Mouse (Mus musculus): ENCODE data around the gene Dst. TPM values are rescaled to one million over a fixed set of nuclear protein-coding genes. Genes with fewer than 3 reads are reported as not detected.

The Dst gene
- total and polyA plus RNA-seq, 3 experiments: 66.7 to 404 (median 334) TPM

DNA sequence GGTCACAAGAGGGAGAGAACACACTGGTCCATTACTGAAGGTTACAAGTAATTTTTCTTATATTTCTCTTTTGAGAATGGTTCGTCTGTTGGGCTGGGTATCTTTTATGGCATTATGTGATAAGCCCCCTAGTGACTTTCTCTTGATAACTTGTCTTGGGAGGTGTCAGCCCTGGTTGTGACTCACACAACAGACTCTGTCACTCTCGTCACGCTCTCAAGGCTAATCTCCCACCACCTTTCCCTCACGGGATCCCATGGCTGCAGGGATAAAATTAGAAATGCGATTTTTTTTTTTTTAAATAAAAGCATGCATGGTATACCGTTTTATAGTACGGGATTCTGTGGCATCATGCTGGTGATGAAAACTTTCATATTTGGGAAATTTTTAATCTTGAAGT is 375.5 kb downstream of the Dst start:
- Histone ChIP-seq H3K27ac (no peak overlapping the region), H3K79me2 (replicated peaks; ENCODE audit: control insufficient read depth, insufficient read depth, low read length) (no peaks in the 10 kb centered on the region), H3K27me3 (ENCODE audit: control insufficient read depth, insufficient read depth, low read length) (no peaks in the 10 kb centered on the region), H3K4me3 (no peak overlapping the region), H3K9ac (ENCODE audit: low read depth, low read length) (no peak overlapping the region), H3K36me3 (ENCODE audit: control insufficient read depth, insufficient read depth, low read length) (peaks cover 6% of the 10 kb centered on the region), H3K4me1 (ENCODE audit: control insufficient read depth, insufficient read depth, low read length) (no peaks in the 10 kb centered on the region)
- TF ChIP-seq CTCF (IDR thresholded peaks at IDR 0.05): no peak
- no peak for TF ChIP-seq POLR2A (IDR thresholded peaks at IDR 0.05; ENCODE audit: insufficient read depth, low read depth, low read length)
- TF ChIP-seq EP300 (IDR thresholded peaks at IDR 0.05; ENCODE audit: insufficient read depth, low read depth, low read length): no peak
- intact Hi-C loops (cut with DNase I): no loop called here
- 51% methylated on average over 7 of the region's 7 CpGs for WGBS
- DNase-seq: no peak

DNA sequence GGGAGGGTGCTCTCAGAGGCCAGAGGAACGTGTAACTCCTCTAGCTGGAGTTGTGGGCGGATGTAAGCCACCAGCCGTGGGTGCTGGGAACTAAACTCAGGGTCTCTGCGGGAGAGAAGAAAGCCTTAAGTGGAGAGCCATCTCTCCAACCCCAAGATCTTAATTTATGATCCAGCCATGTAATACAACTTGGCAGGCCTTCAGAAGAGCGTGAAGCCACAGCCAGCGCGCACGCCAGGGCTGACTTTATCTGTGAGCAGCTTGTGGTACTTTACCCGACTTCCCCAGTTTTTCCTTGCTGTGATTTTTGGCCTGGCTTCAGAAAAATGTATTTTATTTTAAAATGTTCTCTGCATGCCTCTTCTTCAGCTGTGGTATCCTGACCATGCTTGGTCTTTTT is 377.0 kb downstream of the Dst start:
- intact Hi-C loops (cut with DNase I): loop anchor here (5.0 kb wide), 2 partner anchors 68 to 122 kb away; no protein-coding TSS in a partner anchor
- H3K4me1 ChIP-seq (ENCODE audit: control insufficient read depth, insufficient read depth, low read length): peaks cover 2% of the 10 kb centered on the region
- 89% methylated on average over 9 of the region's 9 CpGs for WGBS
- H3K9ac ChIP-seq (ENCODE audit: low read depth, low read length): no peak overlapping the region
- H3K36me3 ChIP-seq (ENCODE audit: control insufficient read depth, insufficient read depth, low read length): peaks cover 9% of the 10 kb centered on the region
- no peak for TF ChIP-seq CTCF (IDR thresholded peaks at IDR 0.05)
- TF ChIP-seq POLR2A (IDR thresholded peaks at IDR 0.05; ENCODE audit: insufficient read depth, low read depth, low read length): no peak
- TF ChIP-seq EP300 (IDR thresholded peaks at IDR 0.05; ENCODE audit: insufficient read depth, low read depth, low read length): no peak
- no peaks in the 10 kb centered on the region for H3K27me3 ChIP-seq (ENCODE audit: control insufficient read depth, insufficient read depth, low read length)
- no peak for DNase-seq
- H3K79me2 ChIP-seq (replicated peaks; ENCODE audit: control insufficient read depth, insufficient read depth, low read length): no peaks in the 10 kb centered on the region
- H3K4me3 ChIP-seq: no peak overlapping the region
- H3K27ac ChIP-seq: no peak overlapping the region

DNA sequence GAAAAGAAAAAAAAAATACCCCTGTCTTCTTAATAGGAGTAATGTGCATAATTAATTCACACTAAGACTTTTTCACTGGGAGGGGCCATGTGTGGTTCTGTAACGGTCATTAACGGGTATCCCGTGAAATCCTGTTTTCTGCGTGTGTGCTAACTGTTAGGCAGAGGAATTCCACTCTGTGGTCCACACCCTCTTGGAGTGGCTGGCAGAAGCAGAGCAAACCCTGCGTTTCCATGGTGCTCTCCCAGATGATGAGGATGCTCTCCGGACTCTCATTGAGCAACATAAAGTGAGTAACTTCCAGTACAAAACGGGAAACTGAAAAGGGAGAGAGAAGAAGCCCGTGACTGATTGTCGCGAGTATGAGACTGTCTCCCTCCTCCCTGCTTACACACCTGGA is 379.7 kb downstream of the Dst start:
- no peak for DNase-seq
- no peaks in the 10 kb centered on the region for H3K27me3 ChIP-seq (ENCODE audit: control insufficient read depth, insufficient read depth, low read length)
- 68% methylated on average over 10 of the region's 10 CpGs for WGBS
- no peaks in the 10 kb centered on the region for H3K79me2 ChIP-seq (replicated peaks; ENCODE audit: control insufficient read depth, insufficient read depth, low read length)
- no peak overlapping the region for H3K9ac ChIP-seq (ENCODE audit: low read depth, low read length)
- intact Hi-C loops (cut with DNase I): loop anchor here (5.0 kb wide), 2 partner anchors 70 to 120 kb away; no protein-coding TSS in a partner anchor
- no peak for TF ChIP-seq CTCF (IDR thresholded peaks at IDR 0.05)
- TF ChIP-seq EP300 (IDR thresholded peaks at IDR 0.05; ENCODE audit: insufficient read depth, low read depth, low read length): no peak
- TF ChIP-seq POLR2A (IDR thresholded peaks at IDR 0.05; ENCODE audit: insufficient read depth, low read depth, low read length): no peak
- H3K36me3 ChIP-seq (ENCODE audit: control insufficient read depth, insufficient read depth, low read length): peaks cover 17% of the 10 kb centered on the region
- no peak overlapping the region for H3K27ac ChIP-seq
- peaks cover 6% of the 10 kb centered on the region for H3K4me1 ChIP-seq (ENCODE audit: control insufficient read depth, insufficient read depth, low read length)
- H3K4me3 ChIP-seq: no peak overlapping the region

DNA sequence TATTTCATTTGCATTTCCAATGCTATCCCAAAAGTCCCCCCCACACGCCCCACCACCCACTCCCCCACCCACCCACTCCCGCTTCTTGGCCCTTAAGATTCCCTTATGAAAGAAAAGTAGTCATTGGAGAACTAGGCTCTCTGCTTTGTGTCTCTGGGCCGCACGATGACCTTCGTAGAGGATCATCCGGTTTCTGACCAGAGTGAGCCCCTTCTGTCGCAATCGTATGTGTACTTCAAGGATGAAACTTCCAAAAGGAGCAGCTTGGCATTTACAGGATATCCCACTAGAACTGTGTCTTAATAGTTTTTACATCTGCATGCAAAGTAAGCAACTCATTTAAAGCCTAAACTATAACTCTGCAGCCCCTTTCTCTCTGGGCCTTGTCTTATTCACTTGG is 380.2 kb downstream of the Dst start:
- H3K4me1 ChIP-seq (ENCODE audit: control insufficient read depth, insufficient read depth, low read length): peaks cover 6% of the 10 kb centered on the region
- no peak overlapping the region for H3K27ac ChIP-seq
- no peak for DNase-seq
- H3K4me3 ChIP-seq: no peak overlapping the region
- 79% methylated on average over 8 of the region's 8 CpGs for WGBS
- no peaks in the 10 kb centered on the region for H3K79me2 ChIP-seq (replicated peaks; ENCODE audit: control insufficient read depth, insufficient read depth, low read length)
- intact Hi-C loops (cut with DNase I): loop anchor here (5.0 kb wide), 2 partner anchors 71 to 119 kb away; no protein-coding TSS in a partner anchor
- TF ChIP-seq EP300 (IDR thresholded peaks at IDR 0.05; ENCODE audit: insufficient read depth, low read depth, low read length) (no peak), POLR2A (IDR thresholded peaks at IDR 0.05; ENCODE audit: insufficient read depth, low read depth, low read length) (no peak), CTCF (IDR thresholded peaks at IDR 0.05) (no peak)
- no peaks in the 10 kb centered on the region for H3K27me3 ChIP-seq (ENCODE audit: control insufficient read depth, insufficient read depth, low read length)
- no peak overlapping the region for H3K9ac ChIP-seq (ENCODE audit: low read depth, low read length)
- H3K36me3 ChIP-seq (ENCODE audit: control insufficient read depth, insufficient read depth, low read length): peaks cover 17% of the 10 kb centered on the region

DNA sequence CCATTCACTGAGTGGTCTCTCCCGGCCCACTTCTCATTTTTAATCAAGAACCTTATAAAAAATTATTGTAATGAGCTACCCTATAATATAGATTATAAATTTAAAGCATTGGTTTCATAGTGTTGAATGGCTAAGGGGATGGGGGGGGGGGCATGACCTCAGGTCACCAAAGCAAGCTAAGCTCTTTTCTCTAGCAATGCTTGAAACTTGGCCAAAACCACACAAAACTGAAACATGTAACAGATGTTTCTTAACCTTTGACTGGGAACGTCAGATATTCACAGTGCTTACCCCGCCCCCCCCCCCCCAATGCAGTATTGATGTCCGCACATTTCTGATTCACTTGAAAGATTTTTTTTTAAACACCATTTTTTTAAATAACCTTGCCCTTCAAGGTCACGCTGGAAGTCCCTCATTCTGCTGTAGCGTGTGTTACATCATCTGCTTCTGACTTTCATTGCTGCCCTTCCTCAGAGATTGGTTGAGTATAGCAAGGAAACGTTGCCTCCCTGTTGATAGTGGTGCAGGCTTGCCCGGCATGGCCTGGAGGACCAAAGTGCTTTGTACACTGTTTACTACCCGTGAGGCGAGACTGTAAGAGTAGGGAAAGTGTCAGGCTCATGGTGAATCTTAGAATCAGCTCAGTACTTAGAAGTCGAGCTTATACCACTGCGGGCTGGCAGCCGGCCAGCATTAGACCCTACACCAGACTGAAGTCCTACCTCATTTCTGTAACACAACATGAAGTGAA is 380.9 kb downstream of the Dst start:
- H3K9ac ChIP-seq (ENCODE audit: low read depth, low read length): no peak overlapping the region
- no peaks in the 10 kb centered on the region for H3K79me2 ChIP-seq (replicated peaks; ENCODE audit: control insufficient read depth, insufficient read depth, low read length)
- intact Hi-C loops (cut with DNase I): loop anchor here (5.0 kb wide), 2 partner anchors 72 to 118 kb away; no protein-coding TSS in a partner anchor
- H3K36me3 ChIP-seq (ENCODE audit: control insufficient read depth, insufficient read depth, low read length): peaks cover 13% of the 10 kb centered on the region
- TF ChIP-seq EP300 (IDR thresholded peaks at IDR 0.05; ENCODE audit: insufficient read depth, low read depth, low read length) (no peak), CTCF (IDR thresholded peaks at IDR 0.05) (no peak), POLR2A (IDR thresholded peaks at IDR 0.05; ENCODE audit: insufficient read depth, low read depth, low read length) (no peak)
- no peaks in the 10 kb centered on the region for H3K27me3 ChIP-seq (ENCODE audit: control insufficient read depth, insufficient read depth, low read length)
- no peak overlapping the region for H3K27ac ChIP-seq
- H3K4me1 ChIP-seq (ENCODE audit: control insufficient read depth, insufficient read depth, low read length): peaks cover 6% of the 10 kb centered on the region
- WGBS: 56% methylated on average over 13 of the region's 13 CpGs
- no peak overlapping the region for H3K4me3 ChIP-seq
- DNase-seq: no peak

DNA sequence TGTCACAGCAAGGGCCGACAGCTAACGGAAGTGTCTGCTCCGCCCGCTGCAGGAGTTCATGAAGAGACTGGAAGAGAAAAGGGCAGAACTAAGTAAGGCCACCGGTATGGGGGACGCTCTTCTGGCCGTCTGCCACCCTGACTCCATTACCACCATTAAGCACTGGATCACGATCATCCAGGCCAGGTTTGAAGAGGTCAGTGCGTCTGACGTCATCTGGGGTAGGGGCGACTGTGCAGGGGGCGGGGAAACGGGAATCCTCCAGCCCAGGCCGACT is 381.4 kb downstream of the Dst start:
- TF ChIP-seq CTCF (IDR thresholded peaks at IDR 0.05): no peak
- TF ChIP-seq POLR2A (IDR thresholded peaks at IDR 0.05; ENCODE audit: insufficient read depth, low read depth, low read length): no peak
- TF ChIP-seq EP300 (IDR thresholded peaks at IDR 0.05; ENCODE audit: insufficient read depth, low read depth, low read length): no peak
- H3K4me1 ChIP-seq (ENCODE audit: control insufficient read depth, insufficient read depth, low read length): peaks cover 6% of the 10 kb centered on the region
- H3K9ac ChIP-seq (ENCODE audit: low read depth, low read length): no peak overlapping the region
- H3K4me3 ChIP-seq: no peak overlapping the region
- no peaks in the 10 kb centered on the region for H3K79me2 ChIP-seq (replicated peaks; ENCODE audit: control insufficient read depth, insufficient read depth, low read length)
- H3K27me3 ChIP-seq (ENCODE audit: control insufficient read depth, insufficient read depth, low read length): no peaks in the 10 kb centered on the region
- 79% methylated on average over 14 of the region's 14 CpGs for WGBS
- no peak for DNase-seq
- H3K27ac ChIP-seq: no peak overlapping the region
- H3K36me3 ChIP-seq (ENCODE audit: control insufficient read depth, insufficient read depth, low read length): peaks cover 13% of the 10 kb centered on the region
- intact Hi-C loops (cut with DNase I): loop anchor here (5.0 kb wide), 2 partner anchors 72 to 118 kb away; no protein-coding TSS in a partner anchor
